Mouse (Mus musculus): Measurements from ENCODE around the gene Pde4b. TPM values are rescaled to one million over a fixed set of nuclear protein-coding genes. Genes with fewer than 3 reads are reported as not detected.

Pde4b gene
- polyA plus RNA-seq, 1 experiment from 2014 or later, result 22.5 TPM

DNA sequence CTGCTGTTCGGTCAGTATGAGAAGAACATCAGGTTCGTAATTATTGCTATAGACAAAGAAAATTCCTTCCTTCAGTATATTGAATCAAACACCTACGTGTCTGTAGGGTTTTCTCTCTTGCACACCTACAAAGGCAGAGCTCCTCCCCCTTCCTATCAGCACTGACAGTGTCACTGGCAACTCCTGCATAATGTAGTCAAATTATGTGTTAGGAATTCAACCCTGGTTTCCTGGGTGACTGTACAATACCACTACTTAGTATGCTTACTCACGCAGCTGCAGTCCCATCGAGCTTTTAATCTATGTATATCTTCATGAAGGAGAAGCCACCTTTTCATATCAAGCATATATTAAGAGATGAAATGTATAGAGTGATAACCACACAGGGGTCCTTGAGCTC lies 99.5 kb downstream of the Pde4b start:
- Histone ChIP-seq H3K4me2 (no peak overlapping the region), H3K4me3 (no peak overlapping the region), H3K27ac (ENCODE audit: poor library complexity, severe bottlenecking) (no peak overlapping the region), H3K4me1 (replicated peaks) (no peaks in the 10 kb centered on the region), H3K36me3 (no peaks in the 10 kb centered on the region), H3K27me3 (replicated peaks) (no peaks in the 10 kb centered on the region), H3K9me3 (replicated peaks) (no peaks in the 10 kb centered on the region; the same call in 1 of the 2 replicates), H3K9ac (no peak overlapping the region)
- WGBS, result 84% methylated on average over 5 of the region's 5 CpGs
- ATAC-seq (ENCODE audit: insufficient number of reproducible peaks, low FRiP score), result no peak

GRCm38 (mm10) chr4:102197707-102198106 lies 110.4 kb downstream of the Pde4b start:
- no peak overlapping the region for H3K4me2 ChIP-seq
- H3K9me3 ChIP-seq (replicated peaks), result no peaks in the 10 kb centered on the region
- 88% methylated on average over 5 of the region's 5 CpGs for WGBS
- H3K4me3 ChIP-seq, result no peak overlapping the region
- no peaks in the 10 kb centered on the region for H3K4me1 ChIP-seq (replicated peaks)
- H3K27me3 ChIP-seq (replicated peaks), result no peaks in the 10 kb centered on the region
- no peak overlapping the region for H3K9ac ChIP-seq
- no peak for ATAC-seq (ENCODE audit: insufficient number of reproducible peaks, low FRiP score)
- H3K27ac ChIP-seq (ENCODE audit: poor library complexity, severe bottlenecking), result no peak overlapping the region
- H3K36me3 ChIP-seq, result no peaks in the 10 kb centered on the region

DNA sequence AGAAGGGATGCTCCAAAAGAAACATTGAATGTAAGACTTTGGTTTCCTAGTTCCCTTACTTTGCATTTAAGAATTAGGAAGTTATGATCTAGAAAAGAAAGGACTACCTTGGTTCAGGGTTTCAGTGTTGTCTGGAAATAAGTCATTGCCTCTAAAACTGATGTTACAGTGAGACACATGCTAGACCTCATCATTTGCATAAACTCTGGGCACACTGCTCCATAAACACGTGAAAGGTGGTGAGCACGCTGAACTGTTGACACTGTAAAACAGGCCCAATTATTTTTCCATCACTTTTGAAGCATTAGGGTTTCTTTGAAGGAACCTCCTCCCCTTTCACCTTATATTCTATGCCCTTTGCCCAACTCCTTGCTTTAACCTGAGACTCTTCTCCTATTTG lies 122.4 kb downstream of the Pde4b start:
- Histone ChIP-seq H3K4me3 (no peak overlapping the region), H3K27me3 (replicated peaks) (no peaks in the 10 kb centered on the region), H3K4me1 (replicated peaks) (peaks cover 4% of the 10 kb centered on the region; the same call in 1 of the 2 replicates), H3K4me2 (no peak overlapping the region), H3K9ac (no peak overlapping the region), H3K36me3 (no peaks in the 10 kb centered on the region), H3K27ac (ENCODE audit: poor library complexity, severe bottlenecking) (no peak overlapping the region), H3K9me3 (replicated peaks) (no peaks in the 10 kb centered on the region)
- ATAC-seq (ENCODE audit: insufficient number of reproducible peaks, low FRiP score), result no peak
- 84% methylated on average over 2 of the region's 2 CpGs for WGBS

DNA sequence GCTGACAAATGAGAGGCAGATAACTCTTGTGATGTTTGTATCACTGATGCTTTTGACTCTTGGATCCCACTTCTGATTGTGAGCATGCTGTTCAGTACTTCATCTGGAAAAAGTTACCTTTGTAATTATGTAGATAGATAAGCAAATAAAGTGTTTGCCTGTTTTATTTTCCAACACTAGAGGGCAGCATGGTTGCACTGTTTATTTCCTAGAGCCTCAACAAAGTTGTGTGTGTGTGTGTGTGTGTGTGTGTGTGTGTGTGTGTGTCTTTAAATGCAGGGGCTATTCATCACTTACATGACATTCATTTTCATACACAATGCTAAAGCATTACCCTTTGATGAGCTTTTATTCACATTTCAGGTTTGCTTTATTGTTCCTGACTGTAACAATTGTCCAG lies 139.4 kb downstream of the Pde4b start:
- no peak for ATAC-seq (ENCODE audit: insufficient number of reproducible peaks, low FRiP score)
- H3K9me3 ChIP-seq (replicated peaks), result no peaks in the 10 kb centered on the region
- H3K4me1 ChIP-seq (replicated peaks), result peaks cover 16% of the 10 kb centered on the region
- no peak overlapping the region for H3K4me3 ChIP-seq
- no peaks in the 10 kb centered on the region for H3K27me3 ChIP-seq (replicated peaks)
- H3K9ac ChIP-seq, result no peak overlapping the region
- H3K27ac ChIP-seq (ENCODE audit: poor library complexity, severe bottlenecking), result no peak overlapping the region
- no peak overlapping the region for H3K4me2 ChIP-seq
- H3K36me3 ChIP-seq, result no peaks in the 10 kb centered on the region

DNA sequence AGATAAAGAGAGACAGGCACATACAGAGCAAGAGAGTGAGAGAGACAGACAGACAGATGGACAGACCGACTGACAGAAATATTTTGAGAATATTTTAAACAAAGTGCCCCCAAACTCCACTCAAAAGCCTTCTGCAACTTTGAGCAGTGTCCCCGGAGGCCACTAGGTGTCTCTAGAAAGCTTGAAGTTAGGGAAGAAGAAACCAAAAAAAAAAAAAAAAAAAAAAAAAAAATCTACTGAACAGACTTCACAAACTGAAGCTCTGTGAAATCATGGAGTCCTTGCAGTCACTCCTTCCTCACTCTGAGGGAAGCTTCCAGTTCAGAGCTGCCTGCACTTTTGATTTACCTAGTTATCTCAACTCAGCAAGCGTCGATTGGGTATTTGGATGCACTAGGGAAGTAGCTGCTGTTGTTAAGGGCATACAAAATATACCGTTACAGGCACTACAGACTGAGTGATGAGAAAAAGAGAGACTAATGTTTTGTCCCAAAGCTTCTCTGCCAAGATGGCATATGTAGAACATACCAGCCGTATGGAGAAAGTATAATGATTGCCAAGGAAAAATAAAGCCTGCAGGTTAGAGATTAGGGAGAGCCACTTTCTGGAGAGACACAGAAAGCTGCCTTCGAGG lies 141.7 kb downstream of the Pde4b start:
- H3K9ac ChIP-seq, result 0 out of 2 replicates have a peak overlapping the region, but pooled peaks have one; percentile 4
- no peaks in the 10 kb centered on the region for H3K9me3 ChIP-seq (replicated peaks)
- H3K4me2 ChIP-seq, result no peak overlapping the region
- H3K4me1 ChIP-seq (replicated peaks), result peaks cover 16% of the 10 kb centered on the region
- H3K4me3 ChIP-seq, result no peak overlapping the region
- no peaks in the 10 kb centered on the region for H3K36me3 ChIP-seq
- no peaks in the 10 kb centered on the region for H3K27me3 ChIP-seq (replicated peaks)
- no peak overlapping the region for H3K27ac ChIP-seq (ENCODE audit: poor library complexity, severe bottlenecking)
- ATAC-seq (ENCODE audit: insufficient number of reproducible peaks, low FRiP score), result no peak
- 44% methylated on average over 7 of the region's 7 CpGs for WGBS

GRCm38 (mm10) chr4:102230898-102231297 lies 143.6 kb downstream of the Pde4b start:
- Histone ChIP-seq H3K9me3 (replicated peaks) (no peaks in the 10 kb centered on the region), H3K36me3 (no peaks in the 10 kb centered on the region), H3K27me3 (replicated peaks) (no peaks in the 10 kb centered on the region), H3K27ac (ENCODE audit: poor library complexity, severe bottlenecking) (no peak overlapping the region), H3K9ac (no peak overlapping the region), H3K4me2 (no peak overlapping the region), H3K4me1 (replicated peaks) (peaks cover 16% of the 10 kb centered on the region), H3K4me3 (no peak overlapping the region)
- ATAC-seq (ENCODE audit: insufficient number of reproducible peaks, low FRiP score), result no peak
- 10% methylated on average over 1 of the region's 1 CpGs for WGBS

- H3K4me2 ChIP-seq, result no peak overlapping the region
- H3K4me1 ChIP-seq (replicated peaks), result peaks cover 18% of the 10 kb centered on the region
- no peak for ATAC-seq (ENCODE audit: insufficient number of reproducible peaks, low FRiP score)
- H3K9me3 ChIP-seq (replicated peaks), result no peaks in the 10 kb centered on the region
- no peak overlapping the region for H3K4me3 ChIP-seq
- no peaks in the 10 kb centered on the region for H3K27me3 ChIP-seq (replicated peaks)
- no peak overlapping the region for H3K9ac ChIP-seq
- 56% methylated on average over 1 of the region's 1 CpGs for WGBS
- H3K27ac ChIP-seq (ENCODE audit: poor library complexity, severe bottlenecking), result no peak overlapping the region
- no peaks in the 10 kb centered on the region for H3K36me3 ChIP-seq
These were observed 146.3 kb downstream of the Pde4b start for GRCm38 (mm10) chr4:102233633-102234032.

GRCm38 (mm10) chr4:102235151-102235550 lies 147.8 kb downstream of the Pde4b start:
- no peak for ATAC-seq (ENCODE audit: insufficient number of reproducible peaks, low FRiP score)

DNA sequence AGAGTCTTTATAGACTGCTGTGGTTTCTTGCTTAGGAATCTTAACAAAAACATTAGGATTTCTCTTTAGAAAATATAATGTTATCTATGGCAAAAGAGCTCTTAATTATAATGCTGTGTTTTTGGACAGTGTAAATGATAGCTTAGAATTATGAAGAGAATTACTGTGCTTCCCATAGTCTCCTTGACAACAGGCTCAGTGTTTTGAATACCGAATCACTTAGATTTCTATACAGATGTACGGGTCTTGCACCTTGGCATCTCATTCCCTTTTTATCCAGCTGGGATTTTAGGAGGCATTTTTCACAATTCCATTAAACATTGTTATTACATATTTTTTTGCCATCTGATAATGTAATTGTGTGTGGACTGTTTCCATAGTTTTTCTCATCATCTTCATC lies 151.8 kb downstream of the Pde4b start:
- no peak overlapping the region for H3K27ac ChIP-seq (ENCODE audit: poor library complexity, severe bottlenecking)
- no peaks in the 10 kb centered on the region for H3K9me3 ChIP-seq (replicated peaks)
- no peaks in the 10 kb centered on the region for H3K36me3 ChIP-seq
- no peak overlapping the region for H3K4me2 ChIP-seq
- H3K4me3 ChIP-seq, result no peak overlapping the region
- no peak overlapping the region for H3K9ac ChIP-seq
- H3K4me1 ChIP-seq (replicated peaks), result peaks cover 5% of the 10 kb centered on the region; the same call in 1 of the 2 replicates
- WGBS, result 81% methylated on average over 2 of the region's 2 CpGs
- ATAC-seq (ENCODE audit: insufficient number of reproducible peaks, low FRiP score), result no peak
- H3K27me3 ChIP-seq (replicated peaks), result no peaks in the 10 kb centered on the region

More at GRCm38 (mm10) chr4:102235151-102235550, 147.8 kb downstream of the Pde4b start:
- H3K4me2 ChIP-seq, result no peak overlapping the region
- H3K9me3 ChIP-seq (replicated peaks), result no peaks in the 10 kb centered on the region
- H3K4me3 ChIP-seq, result no peak overlapping the region
- H3K27ac ChIP-seq (ENCODE audit: poor library complexity, severe bottlenecking), result no peak overlapping the region
- H3K4me1 ChIP-seq (replicated peaks), result peaks cover 11% of the 10 kb centered on the region
- H3K9ac ChIP-seq, result no peak overlapping the region
- 60% methylated on average over 2 of the region's 2 CpGs for WGBS
- no peaks in the 10 kb centered on the region for H3K36me3 ChIP-seq
- no peaks in the 10 kb centered on the region for H3K27me3 ChIP-seq (replicated peaks)

DNA sequence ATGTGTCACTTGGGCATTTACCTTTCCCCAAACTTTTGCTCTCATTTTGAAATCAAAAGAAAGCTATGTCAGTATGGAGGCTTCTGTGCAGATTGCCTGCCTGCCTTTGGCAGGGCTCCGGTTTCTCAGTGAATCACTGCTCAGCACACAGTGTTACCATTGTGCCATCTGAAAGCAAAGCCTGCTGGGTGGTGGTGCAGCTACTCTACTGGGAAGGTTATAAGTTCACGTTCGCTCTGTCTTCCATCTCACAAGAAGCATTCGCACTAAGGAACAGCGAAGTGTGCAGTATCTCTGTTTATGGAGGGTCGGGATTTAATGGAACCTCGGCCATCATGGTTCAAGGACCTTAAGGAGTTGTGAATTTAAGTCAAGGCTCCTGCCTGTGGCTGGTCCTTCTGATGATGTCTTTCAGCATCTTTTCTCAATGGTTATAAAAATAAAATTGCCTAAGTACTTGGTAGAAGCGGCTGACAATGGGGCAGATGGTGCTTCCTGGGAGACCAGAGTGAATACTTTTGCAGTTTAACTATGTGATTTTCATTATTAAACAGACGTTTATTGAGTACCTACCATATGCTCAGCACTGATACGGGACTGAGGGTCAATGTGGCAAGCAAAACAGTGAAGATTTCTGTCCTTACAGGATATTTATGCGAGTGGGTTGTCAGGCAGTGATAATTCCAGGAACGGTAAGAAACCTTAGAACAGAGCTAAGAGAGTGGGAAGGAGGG lies 152.5 kb downstream of the Pde4b start:
- no peak for ATAC-seq (ENCODE audit: insufficient number of reproducible peaks, low FRiP score)

DNA sequence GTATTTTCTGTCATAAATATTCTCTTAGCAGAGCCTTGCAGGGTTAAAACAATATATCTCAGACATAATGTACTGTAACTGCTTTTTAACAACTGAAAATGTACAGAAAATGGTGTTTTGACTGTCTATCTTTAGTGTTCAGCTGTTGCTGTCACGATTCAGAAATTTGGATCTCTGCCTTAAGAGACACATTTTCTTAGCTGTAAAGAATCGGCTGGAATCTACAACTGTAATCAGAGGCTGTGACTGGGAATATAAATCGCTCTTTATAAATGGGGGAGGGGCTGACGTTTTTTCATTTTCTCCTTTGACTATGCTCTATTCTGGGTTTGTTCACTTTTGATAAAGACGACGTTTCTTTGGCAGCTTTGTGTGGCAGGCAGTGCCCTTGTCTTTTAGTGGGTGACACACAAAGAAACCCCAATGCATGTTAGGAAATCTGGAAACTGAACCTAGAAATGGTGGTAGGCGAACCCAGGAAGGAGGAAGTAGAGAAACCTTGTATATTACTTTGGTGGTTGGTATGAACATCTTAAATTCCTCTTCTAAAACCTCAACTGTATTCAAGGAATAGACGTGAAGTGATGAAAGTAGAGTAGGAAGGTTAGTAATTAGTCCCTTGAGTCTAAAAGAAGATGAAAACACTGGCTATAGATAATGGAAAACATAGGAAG lies 153.5 kb downstream of the Pde4b start:
- no peak for ATAC-seq (ENCODE audit: insufficient number of reproducible peaks, low FRiP score)

More for the DNA sequence above, 152.5 kb downstream of the Pde4b start:
- H3K27ac ChIP-seq (ENCODE audit: poor library complexity, severe bottlenecking), result no peak overlapping the region
- H3K36me3 ChIP-seq, result no peaks in the 10 kb centered on the region
- H3K4me1 ChIP-seq (replicated peaks), result peaks cover 5% of the 10 kb centered on the region; the same call in 1 of the 2 replicates
- no peak overlapping the region for H3K9ac ChIP-seq
- WGBS, result 72% methylated on average over 12 of the region's 12 CpGs
- H3K4me2 ChIP-seq, result no peak overlapping the region
- no peaks in the 10 kb centered on the region for H3K9me3 ChIP-seq (replicated peaks)
- no peak overlapping the region for H3K4me3 ChIP-seq
- no peaks in the 10 kb centered on the region for H3K27me3 ChIP-seq (replicated peaks)

More for the DNA sequence above, 153.5 kb downstream of the Pde4b start:
- no peak overlapping the region for H3K4me3 ChIP-seq
- 57% methylated on average over 8 of the region's 8 CpGs for WGBS
- H3K9me3 ChIP-seq (replicated peaks), result no peaks in the 10 kb centered on the region
- H3K36me3 ChIP-seq, result no peaks in the 10 kb centered on the region
- H3K27ac ChIP-seq (ENCODE audit: poor library complexity, severe bottlenecking), result no peak overlapping the region
- H3K4me2 ChIP-seq, result no peak overlapping the region
- no peak overlapping the region for H3K9ac ChIP-seq
- H3K27me3 ChIP-seq (replicated peaks), result no peaks in the 10 kb centered on the region
- peaks cover 5% of the 10 kb centered on the region; the same call in 1 of the 2 replicates for H3K4me1 ChIP-seq (replicated peaks)

Data from heart, embryonic 12.5 days (tissue).